Mouse (Mus musculus): ENCODE measurements at regions not wholly inside any gene's neighbourhood (a gene's known extent, or its start where the extent isn't known, plus 50 kb on each side); places are given as distances from the start of the nearest gene placed in this dataset.
"Not testable (repeated sequence)": the region's sequence is repeated elsewhere in the genome, so short reads cannot be mapped to it uniquely, and the experiment has no call there.

GRCm38 (mm10) chr3:3961166-3961565, 1789.4 kb upstream of the Gm8797 start:
- Histone ChIP-seq H3K36me3 (ENCODE audit: insufficient read depth, low read length) (no peaks in the 10 kb centered on the region), H3K4me1 (replicated peaks; ENCODE audit: low read depth, low read length) (no peaks in the 10 kb centered on the region), H3K9me3 (ENCODE audit: low read length) (peaks cover 66% of the 10 kb centered on the region), H3K27me3 (ENCODE audit: insufficient read depth, low read length) (no peaks in the 10 kb centered on the region), H3K4me3 (replicated peaks; ENCODE audit: low read length) (no peak overlapping the region)
- no peak for TF ChIP-seq CTCF (conservative IDR thresholded peaks at IDR 0.05; ENCODE audit: low read length)

- not testable (repeated sequence) for H3K36me3 ChIP-seq (ENCODE audit: insufficient read depth, low read length); H3K4me1 ChIP-seq (replicated peaks; ENCODE audit: low read depth, low read length); H3K4me3 ChIP-seq (replicated peaks; ENCODE audit: low read length); H3K27me3 ChIP-seq (ENCODE audit: insufficient read depth, low read length)
- peaks cover 72% of the 10 kb centered on the region for H3K9me3 ChIP-seq (ENCODE audit: low read length)
Measured at GRCm38 (mm10) chr3:3961821-3962220, 1788.8 kb upstream of the Gm8797 start.
